Mouse (Mus musculus): ENCODE data around the gene Adgrl2. TPM values are rescaled to one million over a fixed set of nuclear protein-coding genes. Genes with fewer than 3 reads are reported as not detected.

The Adgrl2 gene
- 231 and 252 TPM in 2 replicates for polyA plus RNA-seq (2012; rRNA removed)

GRCm38 (mm10) chr3:148990531-148991003 is at the start of gene Adgrl2:
Adgrl2 (minus strand) TSS chr3:148990555.

